ENCODE assay signal across 19 mouse cellular contexts in genomic region chr7:111638465-111638864, GRCm38 (mm10).
A peak's percentile ranks its signal among the peaks of the same experiment; 100 is the strongest.
DNase-seq lines count a peak whose midpoint lies in the region; ATAC-seq and TF ChIP-seq lines count a peak whose summit lies in the region.
"Had no signal": no experiment of that assay in that cellular context is flagged by ENCODE, and none has a peak within 500 bp of the region (broad histone marks: within the 10 kb centered on the region; RNA-seq: fewer than 3 reads in every experiment).

No protein-coding gene starts in this region.

- no peaks in the 10 kb centered on the region for H3K36me3 ChIP-seq in lung, embryonic 14.5 days (ENCODE audit: insufficient read depth)
- H3K36me3 ChIP-seq: G1E; lung, embryonic 15.5 days; midbrain, embryonic 12.5 days had no signal

- 61% methylated on average over 5 of the region's 5 CpGs for WGBS in lung, embryonic 14.5 days

- ATAC-seq in lung, embryonic 14.5 days (ENCODE audit: insufficient read depth) = no peak
- ATAC-seq: CD4-positive, CD25-positive, alpha-beta regulatory T cell, adult 4 months had no signal

- H3K9me3 ChIP-seq in lung, embryonic 14.5 days (ENCODE audit: low read depth, low read length) = no peaks in the 10 kb centered on the region
- H3K9me3 ChIP-seq: lung, embryonic 15.5 days; midbrain, embryonic 12.5 days had no signal

- DNase-seq in adrenal gland, adult (ENCODE audit: inconsistent age in 2 of 2, low spot score in 1 of 2) = peak; percentile 31 to 66
- no peak for DNase-seq in adrenal gland, postnatal 36 days
- DNase-seq in frontal cortex, postnatal 36 days (ENCODE audit: low spot score in 2 of 2) = peak; percentile 28 to 64
- DNase-seq in frontal cortex, postnatal 25 days (ENCODE audit: low spot score in 2 of 2) = no peak
- DNase-seq in lung, embryonic 14.5 days = peak; percentile 3
- DNase-seq in lung, postnatal 36 days = no peak
- peak; percentile 46 to 85 for DNase-seq in left cerebral cortex, postnatal 25 days (ENCODE audit: low spot score in 2 of 2)
- no peak for DNase-seq in cerebellum, adult 11-12 months
- DNase-seq: cerebellum, postnatal 10 days; gastrocnemius, postnatal 14 days; kidney, adult 2 months; kidney, postnatal 14 days; thymus, postnatal 25 days had no signal

- no peak overlapping the region for H3K4me3 ChIP-seq in lung, embryonic 14.5 days (ENCODE audit: low read depth, low read length)
- H3K4me3 ChIP-seq: lung, embryonic 15.5 days; midbrain, embryonic 12.5 days had no signal

- no peaks in the 10 kb centered on the region for H3K27me3 ChIP-seq in lung, embryonic 14.5 days (ENCODE audit: insufficient read depth, low read length)
- H3K27me3 ChIP-seq: lung, embryonic 15.5 days had no signal

- intact Hi-C loops in left cerebral cortex, postnatal 25 days (cut with DNase I) = no loop called here

- H3K4me1 ChIP-seq in lung, embryonic 14.5 days (ENCODE audit: insufficient read depth) = no peaks in the 10 kb centered on the region
- H3K4me1 ChIP-seq: midbrain, embryonic 12.5 days had no signal

- no peak overlapping the region for H3K9ac ChIP-seq in lung, embryonic 14.5 days
- H3K9ac ChIP-seq: lung, embryonic 15.5 days; midbrain, embryonic 12.5 days had no signal

- H3K4me2 ChIP-seq in lung, embryonic 14.5 days = no peak overlapping the region
- H3K4me2 ChIP-seq: heart, embryonic 11.5 days; liver, embryonic 11.5 days; lung, embryonic 15.5 days; midbrain, embryonic 12.5 days had no signal

- no peak for TF ChIP-seq CTCF in lung, embryonic 14.5 days (IDR thresholded peaks at IDR 0.05; ENCODE audit: low read depth)

- no peak overlapping the region for H3K27ac ChIP-seq in lung, embryonic 14.5 days (ENCODE audit: low read depth)
- H3K27ac ChIP-seq: lung, embryonic 15.5 days; midbrain, embryonic 12.5 days had no signal

Comparison
In these comparisons a context has a peak if more than half of its experiments do, and no peak if none do; other contexts are left out.
1. DNase-seq: peak in adrenal gland, adult (2 of 2), frontal cortex, postnatal 36 days (2 of 2), lung, embryonic 14.5 days (single experiment) and left cerebral cortex, postnatal 25 days (2 of 2); none in adrenal gland, postnatal 36 days (0 of 2), frontal cortex, postnatal 25 days (0 of 2), lung, postnatal 36 days (single experiment) and cerebellum, adult 11-12 months (single experiment).